In genomic region chr2:105162763-105163162, GRCm38 (mm10) we compare ENCODE assay signal across 16 mouse cellular contexts. TPM values are rescaled to one million over a fixed set of nuclear protein-coding genes. Genes with fewer than 3 reads are reported as not detected.
"Had no signal": no experiment of that assay in that cellular context is flagged by ENCODE, and none has a peak within 500 bp of the region (broad histone marks: within the 10 kb centered on the region; RNA-seq: fewer than 3 reads in every experiment).

No protein-coding gene starts in this region.

- H3K9ac ChIP-seq: limb, embryonic 12.5 days; liver, embryonic 13.5 days; liver, postnatal 0 days; midbrain, embryonic 15.5 days; neural tube, embryonic 12.5 days had no signal

- H3K4me3 ChIP-seq: limb, embryonic 12.5 days; liver, embryonic 13.5 days; megakaryocyte, embryonic 14.5 days; midbrain, embryonic 15.5 days; neural tube, embryonic 12.5 days had no signal

- H3K27me3 ChIP-seq: liver, embryonic 13.5 days; megakaryocyte, embryonic 14.5 days; midbrain, embryonic 15.5 days; neural tube, embryonic 12.5 days had no signal

- DNase-seq: kidney, postnatal 25 days; layer of hippocampus, adult 9-11 months; liver; liver, embryonic 13.5 days; liver, postnatal 0 days; lung, postnatal 10 days; thymus, postnatal 4 days had no signal

- H3K27ac ChIP-seq: limb, embryonic 12.5 days; liver, embryonic 13.5 days; macrophage; midbrain, embryonic 15.5 days; neural tube, embryonic 12.5 days; stomach, postnatal 0 days had no signal

- H3K36me3 ChIP-seq: limb, embryonic 12.5 days; liver, embryonic 13.5 days; midbrain, embryonic 15.5 days; neural tube, embryonic 12.5 days had no signal

- H3K4me1 ChIP-seq: limb, embryonic 12.5 days; liver, embryonic 13.5 days; megakaryocyte, embryonic 14.5 days; midbrain, embryonic 15.5 days; neural tube, embryonic 12.5 days had no signal

- H3K9me3 ChIP-seq: limb, embryonic 12.5 days; liver, embryonic 13.5 days; megakaryocyte, embryonic 14.5 days; midbrain, embryonic 15.5 days; neural tube, embryonic 12.5 days had no signal

- ATAC-seq: liver, postnatal 0 days; midbrain, embryonic 15.5 days had no signal

- H3K4me2 ChIP-seq: limb, embryonic 12.5 days; liver, embryonic 13.5 days; midbrain, embryonic 11.5 days; midbrain, embryonic 15.5 days; neural tube, embryonic 12.5 days had no signal

RNA-seq across cellular contexts. Expression of gene Wt1, which starts 36.4 kb away (rescaled TPM):
- total RNA-seq: monocyte, adult 5-6 weeks; neutrophil, adult 5-6 weeks had no signal
- polyA plus RNA-seq: macrophage had no signal
